Mouse (Mus musculus) C2C12 (cell line): ENCODE data around the gene Adam1a. TPM values are rescaled to one million over a fixed set of nuclear protein-coding genes. Genes with fewer than 3 reads are reported as not detected.
A peak's percentile ranks its signal among the peaks of the same experiment; 100 is the strongest.

Source experiments
- H3K27me3 ChIP-seq: one replicate; pipeline ENCODE4 v1.6.1; 2011; ENCODE audit not compliant: control insufficient read depth, insufficient read depth, insufficient read length
- H3K36me3 ChIP-seq: one replicate; pipeline ENCODE4 v1.6.1; 2011; ENCODE audit not compliant: control insufficient read depth, insufficient read depth
- H3K4me3 ChIP-seq: one replicate; pipeline ENCODE4 v1.5.1; 2011; ENCODE audit warnings: mild to moderate bottlenecking, control low read depth; ENCODE audit not compliant: poor library complexity, insufficient read depth, severe bottlenecking
- H3K79me2 ChIP-seq: one replicate; pipeline ENCODE4 v1.6.1; 2011; ENCODE audit not compliant: control insufficient read depth, insufficient read depth
- H3K79me3 ChIP-seq: one replicate; pipeline ENCODE4 v1.6.1; 2011; ENCODE audit warnings: low read depth, control low read depth
- H3ac ChIP-seq: one replicate; pipeline ENCODE3; 2011; ENCODE audit warnings: low read depth; ENCODE audit not compliant: control insufficient read depth, insufficient read length
- CEBPB ChIP-seq: IDR thresholded peaks from one replicate; pipeline ENCODE4 v1.6.1; 2011; ENCODE audit warnings: low read depth, mild to moderate bottlenecking, control low read depth, moderate library complexity
- CTCF ChIP-seq: IDR thresholded peaks from one replicate; pipeline ENCODE4 v1.5.1; 2011; ENCODE audit not compliant: control insufficient read depth, insufficient read depth, insufficient read length
- FOSL1 ChIP-seq: IDR thresholded peaks from one replicate; pipeline ENCODE4 v1.8.0; 2011; ENCODE audit warnings: mild to moderate bottlenecking, low read length; ENCODE audit not compliant: poor library complexity, insufficient read depth, severe bottlenecking
- MAX ChIP-seq: IDR thresholded peaks from one replicate; pipeline ENCODE4 v1.6.1; 2011; ENCODE audit warnings: mild to moderate bottlenecking, control low read depth
- MYOD1 ChIP-seq: IDR thresholded peaks from one replicate; pipeline ENCODE4 v1.6.1; 2011; ENCODE audit warnings: low read depth; ENCODE audit not compliant: control insufficient read depth, insufficient read length
- MYOG ChIP-seq: IDR thresholded peaks from one replicate; pipeline ENCODE4 v1.6.1; 2011; ENCODE audit not compliant: control insufficient read depth, insufficient read length; ENCODE audit errors: extremely low read depth
- USF1 ChIP-seq: IDR thresholded peaks from one replicate; pipeline ENCODE4 v1.6.1; 2011; ENCODE audit warnings: low read depth, mild to moderate bottlenecking, control low read depth, moderate library complexity
- polyA plus RNA-seq: library from polyadenylated mRNA; unstranded; fragments of >200 nt; fragmentation: generic; extraction: Trizol; gene quantifications from one replicate; pipeline ENCODE4 v1.2.1, GENCODE M21; 2012; ENCODE audit warnings: missing spikeins

The Adam1a gene
- polyA plus RNA-seq, 1 experiment: 0.99 TPM

DNA sequence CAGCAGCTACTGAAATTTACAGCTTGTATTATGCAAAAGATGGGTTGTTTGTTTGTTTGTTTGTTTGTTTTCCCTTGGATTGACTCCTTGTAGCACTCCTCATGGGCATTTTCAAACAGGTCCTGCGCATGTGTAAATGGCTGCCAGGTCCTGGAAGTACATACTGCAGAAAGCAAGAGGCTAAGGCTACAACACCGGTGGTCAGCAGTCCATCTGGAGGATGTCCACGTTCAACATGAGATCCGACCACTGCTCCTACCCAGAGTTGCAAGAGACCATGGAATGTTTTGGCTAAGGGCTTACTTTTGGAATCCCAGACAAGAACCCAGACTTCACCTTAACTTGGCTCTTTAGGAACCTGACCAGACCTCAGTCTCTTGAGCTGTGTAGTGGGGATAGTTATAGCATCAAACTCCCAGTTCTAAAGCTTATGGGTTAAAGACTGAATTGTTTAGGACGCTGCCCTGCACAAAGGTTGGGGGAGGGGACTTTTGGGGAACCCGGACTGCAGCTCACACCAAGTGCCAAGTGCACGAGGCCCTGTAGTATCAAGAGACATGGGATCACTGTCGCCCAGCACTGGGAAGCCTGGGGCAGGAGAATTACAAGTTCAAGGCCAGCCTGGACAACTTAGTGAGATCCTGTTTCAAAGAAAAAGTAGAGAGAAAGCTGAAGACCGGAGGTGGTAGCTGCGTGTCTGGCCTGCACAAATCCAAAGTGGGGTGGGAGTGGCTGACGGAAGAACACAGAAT is 47.0 kb upstream of the Adam1a start:
- H3K79me2 ChIP-seq: peaks cover 62% of the 10 kb centered on the region
- peaks cover 11% of the 10 kb centered on the region for H3K36me3 ChIP-seq
- H3K27me3 ChIP-seq: no peaks in the 10 kb centered on the region
- peak overlapping the region; percentile 3 for H3ac ChIP-seq
- H3K79me3 ChIP-seq: peaks cover 41% of the 10 kb centered on the region
- TF ChIP-seq CTCF (no peak), MAX (no peak), CEBPB (no peak), MYOG (no peak), FOSL1 (no peak), USF1 (no peak), MYOD1 (no peak)
- H3K4me3 ChIP-seq: peak overlapping the region; percentile 63

DNA sequence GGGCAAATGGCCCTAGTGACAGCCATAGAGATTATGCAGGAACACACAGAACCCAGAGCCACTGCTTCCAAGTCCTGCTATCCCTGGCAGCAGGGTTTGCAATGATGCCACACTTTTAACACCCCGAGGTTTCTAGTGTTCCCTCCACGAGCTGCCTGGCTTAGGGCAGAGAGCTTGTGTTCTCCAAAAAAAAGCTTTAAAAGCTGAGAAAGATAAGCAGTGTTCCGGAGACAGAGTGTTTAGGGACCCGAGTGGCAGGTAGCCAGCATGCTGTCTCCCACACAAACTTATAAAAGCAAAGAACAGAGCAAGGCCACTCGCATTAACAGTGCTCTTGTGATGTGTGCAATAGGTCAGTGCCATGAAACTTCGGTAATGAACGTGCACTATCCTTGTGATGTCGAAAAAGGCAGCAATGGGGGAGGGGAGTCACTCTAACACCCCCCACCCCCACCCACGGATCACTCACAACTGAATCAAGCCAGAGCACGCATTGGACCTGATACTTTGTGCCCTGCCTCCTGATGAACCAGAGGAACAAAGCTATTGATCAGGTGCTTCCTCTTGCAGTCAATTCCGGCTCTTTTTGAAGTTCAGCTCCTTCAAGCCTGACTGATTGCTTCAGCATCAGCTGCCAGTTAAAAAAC is 46.3 kb upstream of the Adam1a start:
- H3K4me3 ChIP-seq: no peak overlapping the region

DNA sequence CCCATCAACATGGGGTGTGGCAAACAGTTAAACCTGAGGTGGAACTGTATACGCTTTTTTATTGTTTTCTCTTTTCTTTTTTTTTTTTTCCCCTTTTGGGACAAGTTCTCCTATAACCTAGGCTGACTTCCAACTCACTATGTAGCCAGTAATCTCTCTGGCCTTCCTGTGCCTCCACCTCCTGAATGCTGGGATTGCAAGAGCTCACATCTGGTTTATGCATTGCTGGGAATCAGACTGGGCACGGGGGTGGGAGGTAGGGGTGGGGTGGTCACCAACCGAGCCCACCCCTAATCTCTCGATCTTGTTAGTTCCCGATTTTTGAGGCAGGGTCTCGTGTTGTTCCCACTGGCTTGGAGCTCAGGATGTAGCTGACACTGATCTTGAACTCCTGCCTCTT is 44.6 kb upstream of the Adam1a start:
- no peak for TF ChIP-seq FOSL1
- TF ChIP-seq USF1: no peak
- TF ChIP-seq CTCF: no peak
- no peak for TF ChIP-seq MYOD1
- no peak for TF ChIP-seq CEBPB
- no peak for TF ChIP-seq MAX
- no peak for TF ChIP-seq MYOG
- H3K4me3 ChIP-seq: no peak overlapping the region
- H3ac ChIP-seq: no peak overlapping the region
- peaks cover 51% of the 10 kb centered on the region for H3K79me3 ChIP-seq
- peaks cover 11% of the 10 kb centered on the region for H3K36me3 ChIP-seq
- no peaks in the 10 kb centered on the region for H3K27me3 ChIP-seq
- H3K79me2 ChIP-seq: peaks cover 82% of the 10 kb centered on the region

More for the DNA sequence above, 46.3 kb upstream of the Adam1a start:
- Histone ChIP-seq H3K27me3 (no peaks in the 10 kb centered on the region), H3ac (no peak overlapping the region), H3K79me2 (peaks cover 69% of the 10 kb centered on the region), H3K36me3 (peaks cover 11% of the 10 kb centered on the region), H3K79me3 (peaks cover 42% of the 10 kb centered on the region)
- TF ChIP-seq FOSL1 (no peak), CTCF (no peak), USF1 (no peak), MAX (no peak), MYOG (no peak), MYOD1 (no peak), CEBPB (no peak)

DNA sequence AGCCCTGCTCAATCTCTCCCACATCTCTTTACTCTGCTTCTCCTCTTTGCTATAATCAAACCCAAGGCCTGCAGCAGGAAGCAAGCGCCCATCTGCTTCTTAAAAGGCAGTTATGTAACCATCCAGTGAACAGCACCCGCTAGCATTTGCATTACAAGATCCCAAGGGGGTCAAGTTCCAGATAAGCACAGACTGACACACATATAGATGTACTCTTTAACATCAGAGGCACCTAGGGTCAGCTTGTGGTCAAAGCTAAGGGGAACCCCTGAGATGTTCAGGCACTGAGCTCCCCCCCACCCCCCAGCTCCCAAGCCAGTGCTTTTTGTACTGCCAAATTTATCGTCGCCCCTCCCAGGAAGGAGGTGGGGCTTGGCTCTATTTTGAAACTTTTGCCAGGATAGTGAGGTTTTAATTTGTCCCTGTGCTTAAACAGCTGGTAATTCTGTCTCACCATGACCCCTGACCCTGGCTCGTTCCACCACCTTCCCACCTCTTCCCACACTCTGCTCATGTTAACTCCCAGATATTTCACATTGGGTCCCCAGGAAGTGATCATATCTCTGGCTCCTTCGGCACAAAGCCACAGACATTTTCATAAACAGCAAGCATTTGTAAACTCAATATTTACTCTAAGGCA is 41.2 kb upstream of the Adam1a start:
- Histone ChIP-seq H3K27me3 (no peaks in the 10 kb centered on the region), H3K79me2 (peaks cover 77% of the 10 kb centered on the region), H3K36me3 (peaks cover 17% of the 10 kb centered on the region), H3K79me3 (peaks cover 50% of the 10 kb centered on the region), H3K4me3 (no peak overlapping the region), H3ac (no peak overlapping the region)
- no peak for TF ChIP-seq MAX

DNA sequence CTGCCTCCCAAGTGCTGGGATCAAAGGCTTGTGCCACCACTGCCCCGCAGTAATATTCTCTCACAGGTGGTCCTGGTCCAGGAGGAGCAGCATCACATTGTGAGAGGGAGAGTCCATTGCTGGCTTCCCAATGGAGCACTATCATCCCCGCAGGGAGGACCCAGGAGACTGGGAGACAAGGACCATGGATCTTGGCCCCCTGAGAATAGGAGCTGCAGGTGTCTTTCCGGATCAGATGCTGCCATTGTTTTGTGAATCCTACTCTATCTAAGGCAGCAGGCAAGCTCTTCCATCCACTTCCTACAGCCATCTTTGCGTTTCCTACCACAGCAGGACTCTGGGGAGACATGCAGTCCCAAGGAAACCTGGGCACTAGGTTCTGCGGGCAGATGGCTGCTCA is 40.4 kb upstream of the Adam1a start:
- peaks cover 17% of the 10 kb centered on the region for H3K36me3 ChIP-seq
- TF ChIP-seq CEBPB (no peak), MYOD1 (no peak), MAX (no peak), USF1 (no peak), FOSL1 (no peak), CTCF (no peak), MYOG (no peak)
- H3K79me3 ChIP-seq: peaks cover 48% of the 10 kb centered on the region
- no peak overlapping the region for H3ac ChIP-seq
- H3K4me3 ChIP-seq: no peak overlapping the region
- H3K79me2 ChIP-seq: peaks cover 77% of the 10 kb centered on the region
- H3K27me3 ChIP-seq: no peaks in the 10 kb centered on the region

DNA sequence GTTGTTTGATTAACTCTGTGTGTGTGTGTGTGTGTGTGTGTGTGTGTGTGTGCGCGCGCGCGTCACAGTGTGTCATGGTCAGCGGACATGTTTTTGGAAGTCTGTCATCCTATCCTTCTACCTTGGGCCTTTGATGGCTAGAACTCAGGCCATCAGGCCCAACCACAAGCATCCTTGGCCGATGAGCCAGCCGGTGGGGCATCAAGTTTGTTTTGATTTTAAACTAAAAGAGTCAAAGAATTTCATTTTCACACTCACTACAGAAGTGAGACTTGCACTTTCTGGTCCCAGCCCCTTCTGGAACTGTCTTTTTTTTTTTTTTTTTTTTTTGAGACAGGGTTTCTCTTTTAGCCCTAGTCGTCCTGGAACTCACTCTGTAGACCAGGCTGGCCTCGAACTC is 39.7 kb upstream of the Adam1a start:
- peaks cover 77% of the 10 kb centered on the region for H3K79me2 ChIP-seq
- peaks cover 44% of the 10 kb centered on the region for H3K79me3 ChIP-seq
- no peak overlapping the region for H3ac ChIP-seq
- TF ChIP-seq CTCF (no peak), FOSL1 (peak; percentile 40), CEBPB (no peak)
- peaks cover 17% of the 10 kb centered on the region for H3K36me3 ChIP-seq
- no peak overlapping the region for H3K4me3 ChIP-seq
- no peaks in the 10 kb centered on the region for H3K27me3 ChIP-seq
